21 mouse cellular contexts compared by ENCODE assay signal in genomic region chr16:22956085-22956439, GRCm38 (mm10). TPM values are rescaled to one million over a fixed set of nuclear protein-coding genes. Genes with fewer than 3 reads are reported as not detected.
DNase-seq lines count a peak whose midpoint lies in the region; ATAC-seq lines count a peak whose summit lies in the region.
"Had no signal": no experiment of that assay in that cellular context is flagged by ENCODE, and none has a peak within 500 bp of the region (broad histone marks: within the 10 kb centered on the region; RNA-seq: fewer than 3 reads in every experiment).

No protein-coding gene starts in this region.

- H3K36me3 ChIP-seq in neural tube, embryonic 11.5 days (ENCODE audit: control insufficient read depth, insufficient read depth, low read length): no peaks in the 10 kb centered on the region
- no peaks in the 10 kb centered on the region for H3K36me3 ChIP-seq in embryonic facial prominence, embryonic 14.5 days (ENCODE audit: control insufficient read depth, insufficient read depth, low read length)
- H3K36me3 ChIP-seq in midbrain, embryonic 12.5 days: no peaks in the 10 kb centered on the region
- no peaks in the 10 kb centered on the region for H3K36me3 ChIP-seq in neural tube, embryonic 15.5 days
- H3K36me3 ChIP-seq: embryonic facial prominence, embryonic 15.5 days; heart, embryonic 13.5 days had no signal

- WGBS in neural tube, embryonic 11.5 days: 54% methylated on average over 11 of the region's 11 CpGs
- 69% methylated on average over 11 of the region's 11 CpGs for WGBS in embryonic facial prominence, embryonic 14.5 days
- WGBS in midbrain, embryonic 12.5 days: 62% methylated on average over 11 of the region's 11 CpGs
- WGBS in neural tube, embryonic 15.5 days: 35% methylated on average over 11 of the region's 11 CpGs

- H3K4me2 ChIP-seq in neural tube, embryonic 11.5 days (ENCODE audit: low read depth): 0 out of 2 replicates have a peak overlapping the region, but pooled peaks have one; percentile 19
- no peak overlapping the region for H3K4me2 ChIP-seq in embryonic facial prominence, embryonic 14.5 days (ENCODE audit: low read depth, low read length)
- H3K4me2 ChIP-seq in midbrain, embryonic 12.5 days (replicated peaks): peak overlapping the region; percentile 31
- H3K4me2 ChIP-seq in neural tube, embryonic 15.5 days: peak overlapping the region; percentile 33
- H3K4me2 ChIP-seq: embryonic facial prominence, embryonic 15.5 days; heart, embryonic 13.5 days had no signal

- no peaks in the 10 kb centered on the region for H3K9me3 ChIP-seq in neural tube, embryonic 11.5 days (ENCODE audit: control insufficient read depth, low read length)
- no peaks in the 10 kb centered on the region for H3K9me3 ChIP-seq in embryonic facial prominence, embryonic 14.5 days (ENCODE audit: control insufficient read depth, low read length)
- H3K9me3 ChIP-seq in midbrain, embryonic 12.5 days: no peaks in the 10 kb centered on the region
- H3K9me3 ChIP-seq in neural tube, embryonic 15.5 days (replicated peaks): no peaks in the 10 kb centered on the region
- H3K9me3 ChIP-seq: embryonic facial prominence, embryonic 15.5 days; heart, embryonic 13.5 days had no signal

- H3K4me1 ChIP-seq in neural tube, embryonic 11.5 days (ENCODE audit: control insufficient read depth, insufficient read depth, low read length): 0 out of 2 replicates have a peak, but pooled peaks cover 7% of the 10 kb centered on the region
- no peaks in the 10 kb centered on the region for H3K4me1 ChIP-seq in embryonic facial prominence, embryonic 14.5 days (ENCODE audit: control insufficient read depth, insufficient read depth, low read length)
- peaks cover 3% of the 10 kb centered on the region; the same call in 1 of the 2 replicates for H3K4me1 ChIP-seq in midbrain, embryonic 12.5 days
- peaks cover 4% of the 10 kb centered on the region; the same call in 1 of the 2 replicates for H3K4me1 ChIP-seq in neural tube, embryonic 15.5 days
- H3K4me1 ChIP-seq: embryonic facial prominence, embryonic 15.5 days; heart, embryonic 13.5 days had no signal

- ATAC-seq in neural tube, embryonic 11.5 days (ENCODE audit: insufficient read depth, low FRiP score, low TSS enrichment): peak; percentile 82
- ATAC-seq in embryonic facial prominence, embryonic 14.5 days (ENCODE audit: low read depth): peak; percentile 66
- ATAC-seq in midbrain, embryonic 12.5 days (ENCODE audit: low FRiP score, low read depth): peak; percentile 44; the same call in 1 of the 2 replicates
- ATAC-seq in neural tube, embryonic 15.5 days (ENCODE audit: low FRiP score): no peak
- ATAC-seq: activated CD4-positive, CD25-positive, alpha-beta regulatory T cell, adult 4 months; CD4-positive, CD25-positive, alpha-beta regulatory T cell, adult 4 months had no signal

- no peak for DNase-seq in neural tube, embryonic 11.5 days (ENCODE audit: low spot score)
- no peak for DNase-seq in neural tube, embryonic 10.5 days (ENCODE audit: extremely low spot score, low spot score)
- peak; percentile 30 for DNase-seq in embryonic facial prominence, embryonic 14.5 days (ENCODE audit: low spot score)
- DNase-seq in lung, postnatal 25 days (ENCODE audit: low spot score): no peak
- DNase-seq in left cerebral cortex, postnatal 14 days (ENCODE audit: low spot score in 2 of 2): no peak
- DNase-seq in thymus, postnatal 10 days (ENCODE audit: low spot score in 2 of 2): no peak
- DNase-seq: cerebellum, postnatal 10 days; kidney, adult 2 months; lung, adult 18-20 months; right cerebral cortex, postnatal 25 days had no signal

- peak overlapping the region; percentile 53 for H3K27ac ChIP-seq in neural tube, embryonic 11.5 days (ENCODE audit: low read depth, low read length)
- no peak overlapping the region for H3K27ac ChIP-seq in embryonic facial prominence, embryonic 14.5 days (replicated peaks; ENCODE audit: low read depth, low read length)
- H3K27ac ChIP-seq in midbrain, embryonic 12.5 days (replicated peaks): peak overlapping the region; percentile 61
- H3K27ac ChIP-seq in neural tube, embryonic 15.5 days (replicated peaks): no peak overlapping the region
- H3K27ac ChIP-seq: embryonic facial prominence, embryonic 15.5 days; heart, embryonic 13.5 days; left cerebral cortex, adult 2 months had no signal

- H3K4me3 ChIP-seq in neural tube, embryonic 11.5 days (ENCODE audit: low read depth, low read length): no peak overlapping the region
- H3K4me3 ChIP-seq in embryonic facial prominence, embryonic 14.5 days (ENCODE audit: low read depth, low read length): no peak overlapping the region
- H3K4me3 ChIP-seq in midbrain, embryonic 12.5 days: no peak overlapping the region
- H3K4me3 ChIP-seq in neural tube, embryonic 15.5 days (replicated peaks): no peak overlapping the region
- H3K4me3 ChIP-seq: embryonic facial prominence, embryonic 15.5 days; heart, embryonic 13.5 days; left cerebral cortex, adult 2 months had no signal

- H3K9ac ChIP-seq in neural tube, embryonic 11.5 days (ENCODE audit: low read length): no peak overlapping the region; the same call in 1 of the 2 replicates
- H3K9ac ChIP-seq in embryonic facial prominence, embryonic 14.5 days (ENCODE audit: low read depth, low read length): no peak overlapping the region
- no peak overlapping the region for H3K9ac ChIP-seq in midbrain, embryonic 12.5 days (replicated peaks)
- H3K9ac ChIP-seq in neural tube, embryonic 15.5 days (replicated peaks): no peak overlapping the region
- H3K9ac ChIP-seq: embryonic facial prominence, embryonic 15.5 days; heart, embryonic 13.5 days had no signal

- intact Hi-C loops in left cerebral cortex, postnatal 14 days (cut with DNase I): no loop called here

- H3K27me3 ChIP-seq in neural tube, embryonic 11.5 days (ENCODE audit: control insufficient read depth, insufficient read depth, low read length): no peaks in the 10 kb centered on the region
- H3K27me3 ChIP-seq in embryonic facial prominence, embryonic 14.5 days (replicated peaks; ENCODE audit: control insufficient read depth, insufficient read depth, low read length): no peaks in the 10 kb centered on the region
- H3K27me3 ChIP-seq in midbrain, embryonic 12.5 days: no peaks in the 10 kb centered on the region
- no peaks in the 10 kb centered on the region for H3K27me3 ChIP-seq in neural tube, embryonic 15.5 days (replicated peaks)
- H3K27me3 ChIP-seq: embryonic facial prominence, embryonic 15.5 days; heart, embryonic 13.5 days had no signal

RNA-seq across cellular contexts. Expression of gene Hrg, which starts 5.2 kb away (rescaled TPM):
- 0.19 TPM in 1 of 2 replicates, not detected in the other for polyA plus RNA-seq in neural tube, embryonic 11.5 days (2014; fragmentation: Nextera tagmentation; extraction: Ambion mirVana)
- polyA plus RNA-seq in embryonic facial prominence, embryonic 14.5 days (2014; fragmentation: Nextera tagmentation; extraction: Ambion mirVana): not detected in 2 replicates
- polyA plus RNA-seq in midbrain, embryonic 12.5 days (2016; fragmentation: Nextera tagmentation; extraction: Ambion mirVana): 0.17 TPM in 1 of 2 replicates, not detected in the other
- 0.10 and 0.14 TPM in 2 replicates for polyA plus RNA-seq in neural tube, embryonic 15.5 days (2015; fragmentation: Nextera tagmentation; extraction: Ambion mirVana)
- total RNA-seq in left cerebral cortex, postnatal 14 days (2021): not detected
- total RNA-seq: hematopoietic stem cell, adult 5-6 weeks; left cerebral cortex, adult 2 months; monocyte, adult 5-6 weeks had no signal
- polyA plus RNA-seq: activated CD4-positive, CD25-positive, alpha-beta regulatory T cell, adult 4 months; CD4-positive, CD25-positive, alpha-beta regulatory T cell, adult 4 months; gonadal fat pad, adult 2 months; heart, embryonic 13.5 days; testis, adult 2 months had no signal

RNA-seq across cellular contexts. Expression of gene Fetub, which starts 37.9 kb away (rescaled TPM):
- polyA plus RNA-seq in neural tube, embryonic 11.5 days (2014; fragmentation: Nextera tagmentation; extraction: Ambion mirVana): not detected in 2 replicates
- 0.89 and 1.8 TPM in 2 replicates for polyA plus RNA-seq in embryonic facial prominence, embryonic 14.5 days (2014; fragmentation: Nextera tagmentation; extraction: Ambion mirVana)
- not detected in 2 replicates for polyA plus RNA-seq in midbrain, embryonic 12.5 days (2016; fragmentation: Nextera tagmentation; extraction: Ambion mirVana)
- not detected in 2 replicates for polyA plus RNA-seq in neural tube, embryonic 15.5 days (2015; fragmentation: Nextera tagmentation; extraction: Ambion mirVana)
- total RNA-seq in left cerebral cortex, postnatal 14 days (2021): not detected
- total RNA-seq: hematopoietic stem cell, adult 5-6 weeks; left cerebral cortex, adult 2 months; monocyte, adult 5-6 weeks had no signal
- polyA plus RNA-seq: activated CD4-positive, CD25-positive, alpha-beta regulatory T cell, adult 4 months; CD4-positive, CD25-positive, alpha-beta regulatory T cell, adult 4 months; heart, embryonic 13.5 days had no signal

Comparison
In these comparisons a context has a peak if more than half of its experiments do, and no peak if none do; other contexts are left out.
1. H3K27ac ChIP-seq: peak in neural tube, embryonic 11.5 days (single experiment) and midbrain, embryonic 12.5 days (single experiment); none in embryonic facial prominence, embryonic 14.5 days (single experiment) and neural tube, embryonic 15.5 days (single experiment).